Mouse (Mus musculus): ENCODE measurements around the gene Ret. TPM values are rescaled to one million over a fixed set of nuclear protein-coding genes. Genes with fewer than 3 reads are reported as not detected.

Ret gene
- total RNA-seq, 2 experiments from 2014 or later, result 5.2 to 8.0 TPM

- intact Hi-C loops (cut with DNase I), result no loop called here
- DNase-seq, result no peak
Observed at GRCm38 (mm10) chr6:118127827-118128487, 69.6 kb downstream of the Ret start.

- intact Hi-C loops (cut with DNase I), result no loop called here
- DNase-seq, result no peak
Observed at GRCm38 (mm10) chr6:118127198-118127597, 70.3 kb downstream of the Ret start.

GRCm38 (mm10) chr6:118126577-118126976, 70.9 kb downstream of the Ret start:
- DNase-seq, result no peak
- intact Hi-C loops (cut with DNase I), result no loop called here

- DNase-seq, result no peak
- intact Hi-C loops (cut with DNase I), result no loop called here
Observed at GRCm38 (mm10) chr6:118122767-118123166, 74.8 kb downstream of the Ret start.

GRCm38 (mm10) chr6:118111810-118112209, 85.7 kb downstream of the Ret start:
- no peak for DNase-seq

More at GRCm38 (mm10) chr6:118111810-118112209, 85.7 kb downstream of the Ret start:
- intact Hi-C loops (cut with DNase I), result no loop called here

Other genes with a start within 250 kb of the Ret start
- gene Rasgef1a, start 186.3 kb downstream of the Ret start, total RNA-seq (2021), result under 1 TPM; 0.10 to 0.15 TPM
- gene Csgalnact2, start 58.6 kb downstream of the Ret start, total RNA-seq (2021), result 10 to 100 TPM; 25.3 to 25.9 TPM
- 10 to 100 TPM; 23.0 to 23.3 TPM for gene Bms1, start 221.8 kb upstream of the Ret start, total RNA-seq (2021)

All from gastrocnemius, postnatal 36 days (tissue).